Mouse (Mus musculus): ENCODE measurements at regions not wholly inside any gene's neighbourhood (a gene's known extent, or its start where the extent isn't known, plus 50 kb on each side); places are given as distances from the start of the nearest gene placed in this dataset.

DNA sequence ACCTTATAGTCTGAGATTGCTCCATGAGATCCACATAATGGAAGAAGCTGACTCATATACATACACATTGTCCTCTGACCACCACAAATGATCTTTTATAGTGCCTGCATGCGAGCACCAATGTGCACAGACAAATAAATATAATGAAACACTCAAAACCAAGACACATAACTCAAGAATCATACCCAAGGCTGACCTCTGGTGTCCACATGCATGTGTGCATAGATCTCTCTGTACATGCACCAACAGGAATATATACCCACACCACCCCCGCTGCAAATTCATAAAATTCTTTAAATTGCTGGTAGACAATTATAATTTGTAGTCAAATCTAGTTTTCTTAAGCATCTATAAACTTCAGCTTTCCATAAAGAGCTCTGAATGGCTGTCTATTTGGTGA is 1211.9 kb downstream of the Agbl1 start:
- TF ChIP-seq FLI1 (IDR thresholded peaks at IDR 0.05; ENCODE audit: low read length) (no peak), GATA1 (IDR thresholded peaks at IDR 0.05; ENCODE audit: borderline replicate concordance, low read length) (no peak)

All from megakaryocyte, embryonic 14.5 days (primary cell).